Mouse (Mus musculus) CH12.LX (cell line): ENCODE measurements around the gene Sgo2a. TPM values are rescaled to one million over a fixed set of nuclear protein-coding genes. Genes with fewer than 3 reads are reported as not detected.

ENCODE experiments used
- DNase-seq: peaks from one replicate; pipeline ENCODE4 v3.0.0-alpha.2; 2013; ENCODE audit errors: extremely low read depth
- H3K27ac ChIP-seq: 2 replicates; pipeline ENCODE4 v1.5.1; 2012; ENCODE audit warnings: low read depth, mild to moderate bottlenecking, control low read depth, moderate library complexity; ENCODE audit not compliant: insufficient read depth
- H3K27me3 ChIP-seq: replicated peaks from 2 replicates; pipeline ENCODE3; 2012; ENCODE audit warnings: inconsistent platforms
- H3K36me3 ChIP-seq, 2 experiments: replicated peaks in 1 of 2; 2 replicates each; pipeline versions ENCODE3 to v1.6.1; 2012; ENCODE audit warnings: inconsistent platforms in 1 of 2, low read length in 1 of 2, mild to moderate bottlenecking in 1 of 2, mixed read lengths in 1 of 2, moderate library complexity in 1 of 2; ENCODE audit not compliant: control insufficient read depth in 1 of 2, insufficient read depth in 1 of 2
- H3K4me1 ChIP-seq, 2 experiments: 2 replicates each; pipeline ENCODE4 v1.6.1; 2012; ENCODE audit warnings: inconsistent platforms in 1 of 2, moderate library complexity in 1 of 2; ENCODE audit not compliant: insufficient read depth in 2 of 2, control insufficient read depth in 1 of 2
- H3K4me2 ChIP-seq: 2 replicates; pipeline ENCODE4 v1.6.1; 2012; ENCODE audit warnings: low read depth, mild to moderate bottlenecking, control low read depth; ENCODE audit not compliant: poor library complexity, insufficient read depth, severe bottlenecking
- H3K4me3 ChIP-seq, 3 experiments: fragments of 150-350 bp in 1 of 3; sonication (generic) in 1 of 3; replicated peaks in 1 of 3; 2 replicates each; pipeline versions ENCODE3 to v1.5.1; 2011 to 2012; ENCODE audit warnings: low read depth in 2 of 3, low read length in 2 of 3, mild to moderate bottlenecking in 2 of 3, moderate library complexity in 2 of 3, control low read depth in 1 of 3, improper control_type of control experiment in 1 of 3, inconsistent platforms in 1 of 3, mixed read lengths in 1 of 3; ENCODE audit not compliant: poor library complexity in 1 of 3
- H3K79me2 ChIP-seq: replicated peaks from 2 replicates; pipeline ENCODE4 v1.6.1; 2012; ENCODE audit warnings: mild to moderate bottlenecking, moderate library complexity; ENCODE audit not compliant: control insufficient read depth, poor library complexity, insufficient read depth, severe bottlenecking; ENCODE audit errors: extremely low read depth
- H3K9ac ChIP-seq: 2 replicates; pipeline ENCODE4 v1.6.1; 2012; ENCODE audit warnings: low read depth, mild to moderate bottlenecking, control low read depth, moderate library complexity; ENCODE audit not compliant: insufficient read depth
- H3K9me3 ChIP-seq: replicated peaks from 2 replicates; pipeline ENCODE3; 2012; ENCODE audit warnings: low read length, inconsistent platforms, mixed read lengths
- BHLHE40 ChIP-seq: IDR thresholded peaks from 2 replicates; pipeline ENCODE4 v1.6.1; 2011; ENCODE audit warnings: mild to moderate bottlenecking, low read depth, low read length, improper control_type of control experiment
- CHD1 ChIP-seq: IDR thresholded peaks from 2 replicates; pipeline ENCODE4 v1.6.1; 2012; ENCODE audit warnings: low read depth, low read length, improper control_type of control experiment, inconsistent platforms
- CTCF ChIP-seq, 2 experiments: IDR thresholded peaks in 1 of 2; conservative IDR thresholded peaks in 1 of 2; 2 replicates each; pipeline ENCODE4 v1.5.1; 2011 to 2012; ENCODE audit warnings: low read depth in 2 of 2, low read length in 2 of 2, improper control_type of control experiment in 1 of 2, inconsistent platforms in 1 of 2, mild to moderate bottlenecking in 1 of 2, moderate library complexity in 1 of 2
- E2F4 ChIP-seq: IDR thresholded peaks from 2 replicates; pipeline ENCODE4 v1.6.1; 2011; ENCODE audit warnings: low read depth, low read length, improper control_type of control experiment; ENCODE audit not compliant: insufficient replicate concordance
- ELF1 ChIP-seq: IDR thresholded peaks from 2 replicates; pipeline ENCODE4 v1.6.1; 2014; ENCODE audit warnings: low read depth, mild to moderate bottlenecking, inconsistent platforms, low read length, improper control_type of control experiment
- EP300 ChIP-seq: IDR thresholded peaks from 2 replicates; pipeline ENCODE4 v1.6.1; 2011; ENCODE audit warnings: low read length, improper control_type of control experiment
- GABPA ChIP-seq: IDR thresholded peaks from 2 replicates; pipeline ENCODE4 v1.6.1; 2012; ENCODE audit warnings: low read depth, low read length, improper control_type of control experiment, inconsistent platforms; ENCODE audit not compliant: insufficient replicate concordance
- HCFC1 ChIP-seq: IDR thresholded peaks from 2 replicates; pipeline ENCODE4 v1.6.1; 2012; ENCODE audit warnings: low read depth, mild to moderate bottlenecking, inconsistent platforms, low read length, improper control_type of control experiment
- IRF4 ChIP-seq: IDR thresholded peaks from 2 replicates; pipeline ENCODE4 v1.6.1; 2014; ENCODE audit warnings: low read depth, mild to moderate bottlenecking, inconsistent platforms, low read length, improper control_type of control experiment
- JUN ChIP-seq: IDR thresholded peaks from 2 replicates; pipeline ENCODE4 v1.6.1; 2011; ENCODE audit warnings: low read depth, mild to moderate bottlenecking, low read length, improper control_type of control experiment, moderate library complexity; ENCODE audit not compliant: insufficient read depth
- MEF2A ChIP-seq: IDR thresholded peaks from 2 replicates; pipeline ENCODE4 v1.6.1; 2014; ENCODE audit warnings: low read depth, mild to moderate bottlenecking, inconsistent platforms, low read length, improper control_type of control experiment, borderline replicate concordance
- MXI1 ChIP-seq: IDR thresholded peaks from 2 replicates; pipeline ENCODE4 v1.6.1; 2011; ENCODE audit warnings: mild to moderate bottlenecking, low read depth, low read length, improper control_type of control experiment
- PAX5 ChIP-seq: IDR thresholded peaks from 2 replicates; pipeline ENCODE4 v1.6.1; 2012; ENCODE audit warnings: low read length, inconsistent platforms, mixed read lengths
- POLR2AphosphoS2 ChIP-seq: IDR thresholded peaks from 2 replicates; pipeline ENCODE4 v1.6.1; 2011; ENCODE audit warnings: low read depth, low read length, improper control_type of control experiment
- RCOR1 ChIP-seq: conservative IDR thresholded peaks from 2 replicates; pipeline ENCODE4 v1.6.1; 2012; ENCODE audit warnings: low read depth, mild to moderate bottlenecking, inconsistent platforms, low read length, improper control_type of control experiment
- SIN3A ChIP-seq: IDR thresholded peaks from 2 replicates; pipeline ENCODE4 v1.6.1; 2012; ENCODE audit warnings: low read length, improper control_type of control experiment, inconsistent platforms
- SMC3 ChIP-seq: IDR thresholded peaks from 2 replicates; pipeline ENCODE4 v1.6.1; 2011; ENCODE audit warnings: low read depth, low read length, improper control_type of control experiment
- TBP ChIP-seq: conservative IDR thresholded peaks from 2 replicates; pipeline ENCODE4 v1.6.1; 2011; ENCODE audit warnings: low read depth, low read length, improper control_type of control experiment
- TCF12 ChIP-seq: IDR thresholded peaks from 2 replicates; pipeline ENCODE4 v1.6.1; 2014; ENCODE audit warnings: low read depth, mild to moderate bottlenecking, inconsistent platforms, low read length, improper control_type of control experiment
- UBTF ChIP-seq: IDR thresholded peaks from 2 replicates; pipeline ENCODE4 v1.6.1; 2012; ENCODE audit warnings: low read depth, mild to moderate bottlenecking, inconsistent platforms, low read length, improper control_type of control experiment, moderate library complexity
- USF2 ChIP-seq: conservative IDR thresholded peaks from 2 replicates; pipeline ENCODE4 v1.6.1; 2011; ENCODE audit warnings: low read depth, low read length, improper control_type of control experiment
- ZC3H11A ChIP-seq: IDR thresholded peaks from 2 replicates; pipeline ENCODE4 v1.6.1; 2012; ENCODE audit warnings: low read depth, mild to moderate bottlenecking, inconsistent platforms, low read length, improper control_type of control experiment
- ZKSCAN1 ChIP-seq: IDR thresholded peaks from 2 replicates; pipeline ENCODE4 v1.6.1; 2012; ENCODE audit warnings: low read depth, inconsistent platforms, low read length, improper control_type of control experiment, borderline replicate concordance
- ZMIZ1 ChIP-seq: IDR thresholded peaks from 2 replicates; pipeline ENCODE4 v1.6.1; 2012; ENCODE audit warnings: low read depth, mild to moderate bottlenecking, inconsistent platforms, low read length, improper control_type of control experiment
- dilution Hi-C: fragments of 300-500 bp; cut with MboI; formaldehyde crosslinking; loops from 2 replicates; pipeline ENCODE4 v1.14.3; 2020; ENCODE audit warnings: low sequenced_read_pairs; ENCODE audit not compliant: extremely low pct_unique_long_range_greater_than_20kb, extremely low pct_ligation_motif_present
- in situ Hi-C: fragments of 300-500 bp; cut with MboI; formaldehyde crosslinking; loops from 3 replicates; pipeline ENCODE4 v1.14.3; 2019; ENCODE audit warnings: low sequenced_read_pairs, low pct_ligation_motif_present, low pct_unique_long_range_greater_than_20kb, mixed read lengths
- polyA plus RNA-seq: library from polyadenylated mRNA; unstranded; fragments of >175 nt; gene quantifications from 2 replicates; pipeline ENCODE4 v1.2.1, GENCODE M21; 2012; ENCODE audit warnings: low read depth; ENCODE audit not compliant: insufficient read length
- total RNA-seq, 2 experiments: library from RNA; depleted of rRNA; stranded (reverse); fragments of 300-350 nt in 1 of 2; fragments of >200 nt in 1 of 2; gene quantifications; 2 replicates each; pipeline ENCODE4 v1.2.3; 2012 to 2014

Gene Sgo2a
- total and polyA plus RNA-seq, 3 experiments: 14.4 to 24.2 (median 15.1) TPM

DNA sequence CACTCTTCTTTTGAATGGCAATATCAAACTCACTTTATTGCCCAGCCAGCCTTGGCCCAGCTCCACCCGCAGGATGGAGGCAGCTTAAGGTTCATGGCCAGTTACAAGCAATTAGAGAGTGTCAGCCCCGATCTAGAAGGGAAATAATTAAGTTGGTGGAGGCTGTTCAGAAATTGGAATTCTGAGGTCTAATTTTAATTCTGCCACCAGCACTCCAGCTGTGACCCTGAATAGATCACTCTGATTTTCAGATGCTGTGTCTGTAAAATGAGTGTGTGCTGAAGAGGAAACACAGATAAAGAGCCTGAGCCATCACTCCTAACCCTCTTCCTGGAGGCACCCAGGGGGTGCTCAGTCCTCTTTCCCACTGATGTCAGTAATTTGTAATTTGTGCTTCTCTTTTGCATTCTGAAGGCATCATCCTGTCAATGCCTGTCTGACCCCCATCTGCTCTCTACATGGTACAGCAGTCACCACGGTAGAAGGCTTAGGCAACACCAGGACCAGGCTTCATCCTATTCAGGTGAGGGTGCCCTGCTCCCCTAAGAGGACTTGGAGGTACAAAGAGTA, 51.0 kb downstream of the Sgo2a start:
- Histone ChIP-seq H3K27ac (no peak overlapping the region), H3K4me1 (peaks cover 0 to 11% of the 10 kb centered on the region in 2 experiments; a peak in 2 of 4 replicates), H3K27me3 (no peaks in the 10 kb centered on the region), H3K9me3 (no peaks in the 10 kb centered on the region), H3K79me2 (no peaks in the 10 kb centered on the region), H3K4me3 (no peak overlapping the region), H3K36me3 (no peaks in the 10 kb centered on the region), H3K9ac (no peak overlapping the region), H3K4me2 (no peak overlapping the region)
- in situ Hi-C loops (no loop called here), dilution Hi-C loops (no loop called here)
- no peak for DNase-seq
- TF ChIP-seq GABPA (no peak), E2F4 (no peak), BHLHE40 (no peak), SMC3 (no peak), HCFC1 (no peak), USF2 (no peak)

DNA sequence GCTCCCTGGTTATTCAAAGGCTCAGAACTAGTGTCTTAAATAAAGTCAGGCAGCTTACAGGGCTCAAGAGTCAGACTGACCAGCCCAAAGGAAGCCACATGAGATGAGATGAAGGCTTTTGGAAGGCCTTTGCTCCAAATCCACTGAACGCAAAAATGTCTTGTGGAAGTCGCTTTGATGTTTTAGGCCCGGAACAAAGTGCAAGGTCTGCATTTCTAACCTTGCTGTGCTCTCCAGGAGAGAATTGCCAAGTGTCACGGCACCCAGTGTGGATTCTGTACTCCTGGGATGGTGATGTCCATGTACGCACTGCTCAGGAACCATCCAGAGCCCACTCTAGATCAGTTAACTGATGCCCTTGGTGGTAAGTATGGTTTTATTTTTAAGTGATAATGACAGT, 53.4 kb downstream of the Sgo2a start:
- no peaks in the 10 kb centered on the region for H3K36me3 ChIP-seq
- no peak overlapping the region for H3K4me3 ChIP-seq
- H3K9me3 ChIP-seq: no peaks in the 10 kb centered on the region
- dilution Hi-C loops (no loop called here), in situ Hi-C loops (no loop called here)
- H3K27me3 ChIP-seq: no peaks in the 10 kb centered on the region
- no peak overlapping the region for H3K4me2 ChIP-seq
- no peak overlapping the region for H3K27ac ChIP-seq
- no peak for DNase-seq
- no peaks in the 10 kb centered on the region for H3K79me2 ChIP-seq
- TF ChIP-seq CHD1 (no peak), ELF1 (no peak), MEF2A (no peak), POLR2AphosphoS2 (no peak), ZKSCAN1 (no peak), E2F4 (no peak), EP300 (no peak), IRF4 (no peak)
- H3K4me1 ChIP-seq: peaks cover 0 to 4% of the 10 kb centered on the region in 2 experiments; a peak in 1 of 4 replicates
- H3K9ac ChIP-seq: no peak overlapping the region

DNA sequence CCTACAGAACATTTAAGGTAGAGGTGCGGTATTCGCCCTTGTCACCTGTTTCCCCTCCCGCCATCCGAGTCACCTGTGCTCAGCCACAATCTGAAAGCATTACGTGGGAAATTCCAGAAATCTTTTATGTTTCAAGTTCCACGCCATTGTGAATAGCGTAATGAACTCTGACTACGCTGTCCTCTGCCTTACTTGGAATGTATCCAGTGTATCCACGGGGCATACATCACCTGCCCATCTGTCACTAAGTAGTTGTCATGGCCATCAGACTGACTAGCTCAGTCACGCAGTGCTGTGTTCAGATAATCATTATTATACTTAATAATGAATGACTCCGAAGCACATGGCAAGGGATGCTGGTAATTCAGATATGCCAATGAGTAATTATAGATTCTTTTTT, 59.8 kb downstream of the Sgo2a start:
- TF ChIP-seq EP300: no peak
- no peak for TF ChIP-seq ZMIZ1
- no peak for TF ChIP-seq MXI1
- no peak for TF ChIP-seq ZC3H11A
- TF ChIP-seq CHD1: no peak
- no peak for TF ChIP-seq TCF12
- no peak for TF ChIP-seq UBTF
- no peak for TF ChIP-seq PAX5
- TF ChIP-seq CTCF (conservative IDR thresholded peaks at IDR 0.05 in 1 of 2, IDR thresholded peaks at IDR 0.05 in 1 of 2; ENCODE audit: low read depth in 2 of 2, low read length in 2 of 2): no peak
- no peak for TF ChIP-seq TBP
- TF ChIP-seq POLR2AphosphoS2: no peak
- no peak for TF ChIP-seq SMC3
- no peak for TF ChIP-seq JUN
- TF ChIP-seq RCOR1: no peak
- no peak for TF ChIP-seq SIN3A
- in situ Hi-C loops (no loop called here), dilution Hi-C loops (no loop called here)
- Histone ChIP-seq H3K36me3 (no peaks in the 10 kb centered on the region), H3K27me3 (no peaks in the 10 kb centered on the region), H3K4me1 (peaks cover 0 to 9% of the 10 kb centered on the region in 2 experiments; a peak in 1 of 4 replicates), H3K79me2 (no peaks in the 10 kb centered on the region), H3K9ac (no peak overlapping the region), H3K27ac (no peak overlapping the region), H3K9me3 (no peaks in the 10 kb centered on the region), H3K4me3 (no peak overlapping the region), H3K4me2 (no peak overlapping the region)
- no peak for DNase-seq
